Mouse (Mus musculus): ENCODE data around the gene Adcy1.

GRCm38 (mm10) chr11:7188469-7188868, 125.2 kb downstream of the Adcy1 start, which contains the start of gene Gm11985:
- TF ChIP-seq HCFC1 (IDR thresholded peaks at IDR 0.05; ENCODE audit: borderline replicate concordance, insufficient read depth, low read length) (no peak), CHD2 (IDR thresholded peaks at IDR 0.05; ENCODE audit: low read depth, low read length) (no peak)

Data from ES-E14 (cell line).